Mouse (Mus musculus) brain, embryonic 18.5 days (tissue): Measurements from ENCODE around the gene Rad21l.

Source experiments
- DNase-seq: peaks from one replicate; pipeline ENCODE4 v3.0.0-alpha.2; 2012; ENCODE audit warnings: low read depth, low spot score

Gene Rad21l

DNA sequence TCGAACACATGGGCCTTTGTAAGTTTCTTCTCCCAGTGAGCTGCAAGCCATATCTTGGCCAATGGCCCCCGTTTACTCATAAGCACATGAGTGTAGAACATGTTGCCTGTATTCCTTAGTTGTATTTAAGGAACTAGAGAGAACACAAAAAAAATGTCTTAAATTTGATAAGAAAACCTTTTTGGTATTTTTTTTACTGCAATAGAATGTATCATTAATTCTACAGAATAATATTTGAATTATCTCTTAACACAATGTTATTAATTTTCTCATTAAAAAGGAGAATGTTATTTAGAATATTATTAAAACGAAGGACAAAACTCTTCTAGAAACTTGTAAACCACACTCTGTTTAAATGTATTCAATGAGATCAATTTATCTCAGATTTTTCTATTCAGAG is at the start of gene Rad21l:
Gene Rad21l (minus strand): TSS at position 101 of the 400 bp plus-strand sequence.
- DNase-seq = no peak

DNA sequence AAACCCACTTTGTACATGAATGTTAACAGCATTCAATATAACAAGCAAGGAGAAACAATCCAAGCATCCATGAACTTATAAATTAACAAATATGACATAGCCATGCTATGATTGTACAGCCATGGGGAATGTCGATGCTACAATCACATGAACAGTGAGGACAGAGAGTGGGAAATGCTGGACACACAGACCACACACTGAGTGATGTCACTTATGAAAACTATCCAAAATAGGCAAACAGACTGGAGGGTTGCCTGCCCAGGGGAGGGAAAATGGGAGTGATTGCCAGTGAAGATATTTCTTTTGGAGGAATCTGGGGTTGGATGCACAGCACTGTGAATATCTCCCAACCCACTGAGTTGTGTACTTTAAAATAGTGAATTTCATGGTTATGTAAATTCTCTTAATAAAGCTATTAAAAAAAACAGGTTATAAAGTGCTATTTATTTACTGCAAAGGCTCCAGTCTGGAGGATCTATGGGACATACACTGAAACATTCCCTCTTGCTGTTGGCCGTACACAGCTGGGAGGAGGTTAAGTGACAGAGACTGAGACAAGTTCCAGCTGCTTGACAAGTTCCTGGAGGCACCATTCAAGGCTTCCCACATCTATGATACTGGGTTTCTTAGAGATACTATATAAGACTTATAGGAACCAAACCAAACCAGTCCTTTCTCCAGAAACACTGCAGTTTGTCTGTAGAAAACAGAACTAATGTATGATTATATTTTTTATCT is 48.2 kb upstream of the Rad21l start:
- no peak for DNase-seq

DNA sequence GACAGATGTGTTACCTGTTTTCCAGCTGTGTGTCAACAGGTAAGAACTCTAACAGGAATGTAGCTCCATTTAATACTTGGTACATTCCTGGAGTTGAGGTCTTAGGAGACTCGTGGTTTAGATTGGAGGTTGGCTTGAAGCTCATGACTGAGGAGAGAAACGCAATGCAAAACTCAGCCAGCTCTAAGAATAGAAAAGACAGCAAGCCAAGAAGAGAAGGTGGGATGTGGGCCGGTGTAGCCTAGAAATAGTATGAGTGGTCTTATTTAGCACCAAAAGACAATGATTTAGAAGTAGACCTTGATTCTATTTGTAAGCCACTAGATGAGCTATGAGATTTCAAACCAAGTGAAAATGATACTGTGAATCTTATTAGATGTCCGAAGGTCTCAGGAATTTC is 47.2 kb upstream of the Rad21l start:
- no peak for DNase-seq

DNA sequence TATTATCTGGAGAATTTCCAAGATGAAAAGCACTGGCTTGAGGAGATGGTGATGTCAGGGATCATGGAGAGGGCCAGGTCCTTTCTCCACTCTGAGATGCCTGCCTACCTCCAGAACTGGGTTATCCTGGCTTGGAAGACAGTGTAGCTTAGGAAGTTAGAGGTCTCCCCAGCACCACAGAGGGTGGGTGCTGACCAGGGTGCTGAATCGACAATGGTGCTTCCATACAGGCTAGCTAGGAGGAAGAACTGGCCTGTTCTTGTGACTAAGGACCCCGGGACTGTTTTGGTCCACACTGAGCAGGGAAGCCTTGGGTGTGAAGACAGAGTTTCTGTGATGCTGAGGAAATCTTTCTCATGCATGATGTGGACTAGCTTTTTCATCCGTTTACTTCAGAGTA is 44.3 kb upstream of the Rad21l start:
- DNase-seq = no peak

DNA sequence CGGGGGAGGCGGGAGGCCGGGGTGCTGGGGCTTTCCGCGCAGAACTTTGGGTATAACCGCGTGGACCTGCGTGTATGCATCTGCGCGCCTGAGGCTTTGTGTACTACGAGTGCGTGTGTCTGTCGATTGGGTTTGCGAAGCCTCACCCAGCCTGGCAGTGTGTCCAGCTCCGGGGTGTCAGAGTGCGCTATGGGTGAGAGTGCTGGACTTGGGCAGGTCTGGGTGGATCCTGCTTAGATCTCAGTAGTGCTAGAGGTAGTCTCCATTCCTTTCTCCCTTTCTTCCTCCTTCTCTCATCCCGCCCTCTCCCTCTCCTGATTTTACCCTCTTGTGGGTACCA is 34.5 kb upstream of the Rad21l start:
- DNase-seq = no peak

DNA sequence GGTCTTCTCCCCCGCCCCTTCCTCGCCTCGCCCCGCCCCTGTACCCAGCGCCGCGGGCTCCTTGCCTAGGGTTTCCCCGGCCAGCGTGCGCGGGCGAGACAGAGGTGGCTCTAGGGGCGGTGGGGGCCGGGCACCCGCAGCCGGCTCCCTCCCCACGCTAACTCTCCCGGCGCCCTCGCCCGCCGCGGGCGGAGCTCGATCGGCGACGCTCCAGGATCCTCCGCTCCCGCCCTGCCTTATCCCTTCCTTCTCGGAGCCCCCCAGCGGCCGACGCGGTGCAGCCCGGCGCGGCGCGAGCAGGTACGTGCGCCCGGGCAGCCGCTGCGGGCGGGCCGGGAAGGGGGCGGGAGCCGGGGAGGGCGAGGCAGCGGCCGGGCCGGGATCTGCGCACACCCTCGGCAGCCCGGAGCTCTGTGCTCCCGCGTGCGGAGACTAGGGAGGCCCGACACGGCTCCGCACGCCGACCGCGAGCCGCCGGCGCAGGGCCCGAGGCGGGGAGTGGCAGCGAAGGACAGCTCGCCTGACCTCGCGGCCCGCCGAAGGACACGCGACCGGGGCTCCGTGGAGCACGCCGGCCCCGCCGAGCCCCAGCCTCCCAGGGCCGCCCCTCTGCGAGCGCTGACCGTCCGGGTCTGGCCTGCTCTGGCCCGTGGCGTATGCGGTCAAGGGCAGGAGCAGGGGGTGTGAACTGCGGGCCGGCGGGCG is 34.0 kb upstream of the Rad21l start:
- peak; percentile 32 for DNase-seq

DNA sequence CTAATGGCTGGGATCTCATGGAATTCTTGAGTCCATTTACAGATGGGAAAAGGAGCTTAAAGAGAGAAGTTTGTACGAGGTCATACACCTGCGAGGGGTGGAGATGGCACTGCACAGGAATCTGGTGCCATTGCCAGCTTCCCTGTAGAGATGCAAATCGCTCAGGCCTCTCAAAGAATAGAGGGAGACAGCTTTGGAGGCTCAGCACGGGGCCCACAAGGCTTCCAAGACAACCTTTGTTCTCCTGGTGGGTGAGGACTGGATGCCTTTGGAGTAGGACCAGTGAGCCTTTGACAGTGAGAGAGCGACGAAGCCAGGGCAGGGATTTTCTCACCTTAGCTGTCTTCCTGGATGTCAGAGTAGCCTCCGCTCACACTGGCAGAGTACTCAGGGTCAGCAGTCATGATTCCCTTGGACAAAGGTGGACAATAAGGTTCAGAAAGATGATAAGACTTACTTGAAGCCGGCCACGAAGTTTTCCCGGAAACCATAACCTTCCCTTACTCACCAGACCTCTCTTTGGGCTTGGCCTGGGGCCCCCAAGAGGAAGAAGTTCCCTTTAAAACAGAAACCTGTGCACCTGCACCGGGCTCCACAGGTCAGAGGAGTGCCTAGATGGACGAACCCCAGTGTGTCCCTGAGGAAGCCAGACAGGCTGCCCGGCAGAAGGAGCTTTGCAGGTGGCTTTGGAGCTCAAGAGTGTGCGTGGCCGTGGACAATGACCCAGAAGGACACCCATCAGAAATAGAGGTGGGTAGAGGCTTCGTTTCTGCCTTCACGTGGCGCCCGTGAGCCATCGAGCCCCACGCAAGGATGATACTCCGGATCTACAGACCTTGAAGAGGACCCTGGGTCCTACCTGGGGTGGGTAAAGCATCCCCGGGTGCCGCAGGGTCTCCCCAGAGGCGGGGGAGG is 33.2 kb upstream of the Rad21l start, which contains the start of gene Tmem74b:
Gene Tmem74b (plus strand): TSS at position 778 of the 915 bp plus-strand sequence.
- no peak for DNase-seq

DNA sequence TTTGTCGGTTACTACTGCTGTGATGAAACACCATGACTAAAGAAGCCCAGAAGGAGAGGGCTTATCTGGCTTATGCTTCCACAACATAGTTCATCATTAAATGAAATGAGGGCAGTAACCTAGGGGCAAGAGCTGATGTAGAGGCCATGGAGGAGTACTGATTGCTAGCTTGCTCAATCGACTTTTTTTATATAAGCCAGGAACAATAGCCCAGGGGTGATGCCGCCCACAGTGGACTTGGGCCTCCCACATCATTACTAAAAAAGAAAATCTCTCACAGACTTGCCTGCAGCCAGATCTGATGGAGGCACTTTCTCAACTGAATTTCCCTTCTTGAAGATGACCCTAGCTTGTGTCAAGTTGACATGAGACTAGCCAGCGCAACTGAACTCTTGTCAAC is 14.6 kb upstream of the Rad21l start:
- no peak for DNase-seq

DNA sequence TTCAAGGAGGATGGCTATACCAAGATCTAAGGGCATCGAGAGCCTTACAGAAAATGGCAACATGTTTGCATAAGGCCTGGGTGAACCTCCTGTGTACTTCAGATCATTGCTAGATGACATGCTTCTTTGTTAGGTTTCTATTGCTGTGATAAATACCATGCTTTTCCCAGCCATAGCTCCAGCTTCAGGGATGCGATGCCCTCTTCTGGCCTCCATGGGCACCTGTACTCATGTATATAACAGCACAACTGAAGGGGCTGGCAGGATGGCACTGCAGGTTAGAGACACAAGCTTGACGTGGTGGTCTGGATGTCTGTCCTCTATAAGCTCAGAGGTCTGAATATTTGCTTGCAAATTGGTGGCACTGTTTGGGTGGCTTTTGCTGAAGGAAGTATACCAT is 14.0 kb upstream of the Rad21l start:
- no peak for DNase-seq

DNA sequence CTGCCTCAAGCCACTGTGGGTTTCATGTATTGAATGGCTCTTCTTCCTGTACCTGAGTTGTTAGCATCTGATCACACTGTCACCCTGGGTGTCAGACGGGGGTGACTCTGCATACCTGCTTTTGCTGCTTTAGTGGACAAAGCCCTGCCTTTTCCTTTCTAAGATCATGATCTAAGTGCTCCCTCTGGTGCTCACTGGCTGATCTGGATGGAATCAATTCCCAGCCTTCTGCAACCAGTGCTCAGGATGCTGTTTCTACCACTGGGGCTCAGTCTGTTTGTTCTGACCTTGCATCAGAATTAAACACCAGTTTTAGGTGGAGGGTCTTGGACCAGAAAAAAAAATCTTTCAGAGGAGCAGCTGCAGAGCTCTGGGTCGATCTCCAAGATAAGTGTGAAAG is 7.9 kb upstream of the Rad21l start:
- DNase-seq = no peak

DNA sequence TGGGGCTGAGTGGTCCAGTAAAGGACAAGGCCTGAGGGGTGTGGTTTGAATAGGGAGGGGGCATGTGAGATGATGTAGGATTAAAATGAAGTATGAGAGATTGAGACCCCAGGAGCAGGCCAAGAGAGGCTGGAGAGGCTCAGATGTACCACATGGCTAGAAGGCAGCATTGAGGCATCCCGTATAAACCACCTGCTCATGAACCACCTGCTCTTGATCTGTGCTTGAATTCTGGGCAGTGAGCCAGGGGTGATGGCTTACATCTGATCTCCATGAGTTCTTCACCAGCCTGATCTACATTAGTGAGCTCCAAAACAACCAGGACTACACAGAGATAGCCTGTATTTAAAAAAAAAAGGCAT is 2.6 kb upstream of the Rad21l start:
- no peak for DNase-seq

DNA sequence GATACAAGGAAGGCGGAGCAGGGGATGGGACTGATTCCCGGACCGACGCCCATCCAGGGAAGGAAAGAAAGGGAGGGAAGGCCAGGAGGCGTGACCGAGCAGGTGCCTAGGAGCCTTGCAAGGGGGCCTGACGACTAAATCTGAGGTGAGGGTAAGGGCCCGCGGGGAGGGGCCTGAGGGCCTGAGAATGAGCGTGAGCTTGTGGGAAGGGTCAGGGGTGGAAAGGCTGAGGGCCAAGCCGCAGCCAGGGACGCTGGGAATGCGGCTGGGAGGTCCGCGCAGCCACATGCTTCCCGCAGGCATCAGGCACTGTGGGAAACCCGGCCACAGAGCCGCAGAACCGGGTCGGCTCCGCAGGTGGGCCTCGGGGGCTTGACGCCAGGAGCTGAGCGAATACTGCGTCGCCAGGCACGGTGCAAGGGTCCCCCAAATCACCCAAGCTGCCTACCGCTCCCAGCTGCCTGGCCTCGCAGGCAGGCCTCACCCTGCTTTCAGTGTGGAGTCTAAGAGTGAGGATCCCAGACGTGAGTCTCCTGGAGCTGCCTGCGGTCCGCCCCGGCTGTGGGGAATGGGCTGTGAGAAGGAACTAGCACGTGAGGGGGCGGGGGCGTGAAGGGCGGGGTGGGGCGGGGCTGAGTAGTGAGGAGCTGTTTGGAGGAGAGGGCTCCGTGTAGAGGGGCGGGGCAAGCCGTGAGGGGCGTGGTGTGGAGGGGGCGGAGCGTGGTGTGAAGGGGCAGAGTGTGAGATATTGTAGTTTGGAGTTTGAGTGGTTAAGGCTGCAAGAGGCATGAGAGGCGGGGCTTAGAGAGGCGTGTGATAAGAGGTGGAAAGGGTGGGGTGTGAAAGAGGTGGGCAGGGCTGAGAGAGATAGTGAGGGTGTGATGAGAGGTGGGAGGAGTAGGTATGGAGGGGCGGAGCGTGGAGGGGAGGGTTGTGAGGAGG is 2.0 kb upstream of the Rad21l start:
- DNase-seq = no peak

DNA sequence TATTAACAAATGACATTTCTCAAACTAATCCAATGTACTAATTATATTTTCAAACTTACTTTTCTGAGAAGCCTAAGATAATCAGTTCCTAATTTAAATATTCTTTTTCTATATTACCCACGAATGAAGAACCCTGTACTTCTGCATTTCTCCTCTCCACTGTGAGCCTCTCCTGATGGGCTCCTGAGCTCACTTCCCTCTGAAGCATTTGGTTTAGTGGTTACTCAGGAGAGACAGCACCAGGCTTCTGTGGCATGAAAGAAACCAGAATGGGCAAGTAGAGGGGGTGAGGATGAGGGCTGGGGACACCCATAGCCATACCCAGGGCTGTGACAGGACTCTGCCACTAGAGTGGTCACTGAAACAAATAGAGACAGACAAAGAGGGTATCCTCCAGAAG is 16.3 kb downstream of the Rad21l start:
- DNase-seq = no peak

DNA sequence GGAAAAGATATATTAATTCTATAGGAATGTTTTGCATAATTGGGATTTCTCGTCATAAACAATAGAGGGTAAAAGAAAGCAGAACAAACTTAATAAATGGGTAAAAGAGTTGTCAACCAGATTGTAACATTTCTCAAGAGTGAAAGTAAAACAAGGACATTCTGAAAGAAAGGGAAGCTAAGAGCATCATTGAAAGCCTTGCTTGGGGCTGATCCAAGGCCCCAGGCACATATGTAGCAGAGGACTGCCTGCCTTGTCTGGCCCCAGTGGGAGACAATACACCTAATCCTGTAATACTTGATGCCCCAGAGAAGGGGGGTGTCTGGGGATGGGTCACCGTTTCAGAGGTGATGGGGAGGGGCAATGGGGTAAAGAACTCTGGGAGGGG is 32.3 kb downstream of the Rad21l start:
- no peak for DNase-seq

DNA sequence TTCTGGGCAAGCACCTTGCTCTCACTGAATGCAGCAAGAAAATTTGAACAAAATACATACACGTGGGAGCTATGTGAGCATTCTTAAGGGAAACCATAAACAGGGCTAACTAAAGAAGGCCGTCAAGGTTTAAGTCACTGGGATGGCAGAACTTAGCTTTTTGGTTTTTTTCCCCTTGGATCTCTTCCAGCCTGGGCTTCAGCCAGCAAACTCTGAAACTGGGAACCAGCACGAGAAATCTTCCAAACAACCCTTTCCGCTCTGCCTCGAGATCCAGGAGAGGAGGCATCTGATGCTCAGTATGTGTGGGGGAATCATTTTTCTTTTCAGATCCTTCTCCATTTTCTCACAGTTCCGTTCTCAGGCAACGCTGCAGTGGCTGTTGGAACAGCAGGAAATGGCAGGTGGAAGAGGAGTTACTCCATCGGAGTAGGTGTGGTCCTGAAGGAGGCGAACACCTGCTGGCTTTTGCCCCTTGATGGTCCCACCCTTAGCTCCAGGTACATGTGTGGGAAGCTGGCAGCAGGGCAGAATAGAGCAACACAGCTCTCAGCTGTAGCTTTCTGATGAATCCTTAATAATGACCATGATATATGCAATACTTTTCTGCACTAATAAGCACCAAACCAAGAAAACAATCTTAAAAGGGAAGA is 32.8 kb downstream of the Rad21l start:
- no peak for DNase-seq

DNA sequence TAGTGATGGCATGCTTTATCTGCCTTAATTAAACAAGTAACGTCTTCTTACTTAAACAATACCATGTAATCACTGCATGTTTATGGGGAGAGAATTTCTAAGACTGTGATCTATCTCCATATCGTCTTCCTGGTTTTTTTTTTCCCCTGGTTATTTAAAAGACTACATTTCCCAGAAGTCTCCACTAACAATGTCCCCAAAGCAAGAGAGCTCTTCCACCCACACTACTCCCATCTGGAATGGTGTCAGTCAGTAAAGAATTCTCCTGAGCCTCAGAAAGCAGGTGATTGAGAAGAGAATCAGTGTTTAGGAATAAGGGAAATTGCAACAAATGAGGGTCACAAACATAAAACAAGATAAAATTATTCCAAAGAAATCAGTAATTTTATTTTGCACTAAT is 33.4 kb downstream of the Rad21l start:
- DNase-seq = no peak

DNA sequence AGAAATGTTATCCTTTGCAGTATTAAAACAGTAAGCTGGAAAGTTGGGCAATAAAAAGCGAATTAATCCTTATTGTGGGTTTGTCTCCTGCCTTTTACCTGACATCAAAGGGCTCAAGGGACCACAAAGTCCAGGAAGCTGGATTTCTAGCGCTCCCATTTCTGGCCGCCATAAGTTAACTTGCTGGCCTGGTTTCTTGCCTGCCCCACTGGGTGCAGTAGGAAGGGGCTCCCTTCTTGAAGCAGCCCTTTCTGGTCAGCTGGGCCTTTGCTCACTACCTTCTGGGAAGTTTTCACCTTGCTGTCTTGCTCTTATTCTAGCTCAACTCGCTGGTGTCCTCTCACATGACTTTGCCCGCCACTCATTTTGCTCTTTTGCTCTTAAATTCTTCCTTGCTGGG is 35.4 kb downstream of the Rad21l start:
- DNase-seq = no peak

DNA sequence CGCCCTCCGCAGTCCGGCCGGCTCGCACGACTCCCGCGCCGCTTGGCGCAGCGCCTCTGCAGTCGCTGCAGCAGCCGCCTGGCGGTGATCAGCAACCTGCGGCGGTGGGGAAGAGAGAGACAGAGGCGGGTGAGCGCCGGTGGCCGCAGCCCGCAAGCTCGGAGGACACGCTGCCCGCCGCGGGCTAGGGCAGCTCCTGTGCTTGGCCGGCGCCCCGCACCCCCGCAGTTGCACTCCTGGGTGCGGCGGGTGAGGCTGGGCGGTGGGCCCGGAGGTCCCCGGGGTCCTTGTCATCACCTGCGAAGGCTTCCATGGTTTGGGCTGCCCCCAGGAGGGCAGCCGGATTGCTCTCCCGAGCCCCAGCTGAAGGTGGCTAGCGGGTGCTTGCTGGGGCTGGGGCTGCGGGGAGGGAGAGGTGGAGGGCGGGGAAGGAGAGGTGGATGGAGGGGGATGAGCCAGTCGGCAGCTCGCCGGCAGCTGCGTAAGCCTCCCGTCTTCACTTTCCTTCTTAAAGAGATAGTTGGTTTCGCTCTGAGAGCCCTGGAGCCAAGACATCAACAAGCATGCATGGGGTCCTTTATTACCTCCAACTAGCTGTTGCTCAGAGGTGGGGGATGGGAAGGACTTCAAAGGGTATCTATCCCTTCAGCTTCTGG is 36.0 kb downstream of the Rad21l start, which contains the start of gene Snph:
Gene Snph (minus strand): TSS at position 435 of the 656 bp plus-strand sequence.
- peak; percentile 49 for DNase-seq

DNA sequence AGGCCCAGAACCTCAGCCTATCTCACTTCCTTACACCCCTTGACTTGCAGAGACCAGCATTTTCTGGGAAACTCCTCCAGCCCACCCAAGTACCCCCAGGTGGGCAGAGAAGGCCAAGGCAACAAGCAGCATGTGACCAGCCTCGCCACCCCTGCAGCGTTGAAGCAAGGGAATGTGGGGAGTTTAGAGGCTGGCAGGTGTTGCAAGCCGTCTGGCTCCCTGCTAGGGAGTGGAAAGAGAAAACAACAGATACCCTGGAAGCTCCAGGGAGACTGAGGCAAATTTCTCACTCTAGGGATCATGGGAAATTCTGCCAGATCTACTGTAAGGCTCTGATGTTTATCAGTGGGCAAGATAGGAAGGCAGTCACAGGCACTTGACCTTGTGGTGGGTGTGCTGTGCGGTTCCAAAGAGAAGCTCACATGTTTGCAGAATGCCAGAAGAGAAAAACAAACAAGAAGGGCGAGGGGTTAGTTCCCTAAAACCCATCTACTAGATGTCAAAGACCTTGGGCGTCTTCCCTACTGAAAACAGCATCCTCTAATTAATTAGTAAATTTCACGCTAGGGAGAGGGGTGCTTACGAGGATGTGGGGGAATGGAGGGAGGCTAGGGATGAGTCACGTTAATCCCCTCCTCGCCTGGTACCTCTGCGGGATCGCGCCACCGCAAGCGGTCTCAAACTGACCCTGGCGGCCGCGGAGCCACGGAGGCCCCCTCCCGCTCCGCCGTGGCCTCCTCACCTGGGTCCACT is 36.8 kb downstream of the Rad21l start:
- DNase-seq = no peak
